Mouse (Mus musculus): ENCODE measurements at regions not wholly inside any gene's neighbourhood (a gene's known extent, or its start where the extent isn't known, plus 50 kb on each side); places are given as distances from the start of the nearest gene placed in this dataset.

DNA sequence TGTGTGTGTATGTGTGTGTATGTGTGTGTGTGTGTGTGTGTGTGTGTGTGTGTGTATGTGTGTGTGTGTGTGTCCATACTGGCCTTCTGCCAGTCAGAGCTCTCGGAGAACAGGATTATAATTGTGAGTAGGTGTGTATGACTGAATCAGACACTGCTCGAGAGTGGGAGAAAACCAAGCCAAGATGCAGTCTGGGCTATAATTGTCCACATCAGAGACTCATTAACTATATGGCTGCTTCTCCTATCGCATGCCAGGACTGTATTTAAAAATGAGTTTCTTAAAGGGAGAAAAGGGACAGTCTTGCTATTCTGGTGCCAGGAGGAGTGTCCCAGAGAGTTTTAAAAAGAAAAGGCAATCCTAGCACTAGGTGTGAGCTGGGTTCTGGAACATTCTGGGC lies 58.7 kb upstream of the Adpgk start:
- no peaks in the 10 kb centered on the region for H3K4me1 ChIP-seq (replicated peaks)
- H3K4me3 ChIP-seq: no peak overlapping the region
- H3K27ac ChIP-seq (replicated peaks): no peak overlapping the region
- no peak overlapping the region for H3K4me2 ChIP-seq
- ATAC-seq (ENCODE audit: low read depth): no peak
- 66% methylated on average over 3 of the region's 3 CpGs for WGBS
- no peaks in the 10 kb centered on the region for H3K36me3 ChIP-seq
- H3K27me3 ChIP-seq: no peaks in the 10 kb centered on the region
- no peak overlapping the region for H3K9ac ChIP-seq
- H3K9me3 ChIP-seq: no peaks in the 10 kb centered on the region

DNA sequence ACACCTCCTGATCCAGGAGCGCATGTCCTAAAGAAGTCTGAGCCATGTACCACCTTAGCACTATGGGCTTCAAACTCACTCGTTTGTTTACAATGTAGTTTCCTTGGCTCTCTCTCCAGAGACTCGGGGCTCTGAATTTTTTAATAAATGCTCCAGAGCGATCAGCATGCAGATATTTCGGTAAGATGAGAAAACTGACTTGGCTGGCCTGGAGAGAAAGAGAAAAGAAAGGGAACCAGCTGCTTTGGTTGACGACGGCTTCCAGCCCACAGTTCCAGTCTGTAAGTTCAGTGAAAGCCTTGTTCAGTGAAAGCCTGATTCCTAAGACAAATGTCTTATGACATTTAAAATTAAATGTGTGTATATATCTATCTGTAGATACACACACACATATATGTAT lies 59.4 kb upstream of the Adpgk start:
- no peaks in the 10 kb centered on the region for H3K4me1 ChIP-seq (replicated peaks)
- WGBS: 87% methylated on average over 7 of the region's 7 CpGs
- H3K9me3 ChIP-seq: no peaks in the 10 kb centered on the region
- no peak overlapping the region for H3K27ac ChIP-seq (replicated peaks)
- H3K4me2 ChIP-seq: no peak overlapping the region
- no peak overlapping the region for H3K9ac ChIP-seq
- H3K4me3 ChIP-seq: no peak overlapping the region
- H3K36me3 ChIP-seq: no peaks in the 10 kb centered on the region
- ATAC-seq (ENCODE audit: low read depth): no peak
- no peaks in the 10 kb centered on the region for H3K27me3 ChIP-seq

DNA sequence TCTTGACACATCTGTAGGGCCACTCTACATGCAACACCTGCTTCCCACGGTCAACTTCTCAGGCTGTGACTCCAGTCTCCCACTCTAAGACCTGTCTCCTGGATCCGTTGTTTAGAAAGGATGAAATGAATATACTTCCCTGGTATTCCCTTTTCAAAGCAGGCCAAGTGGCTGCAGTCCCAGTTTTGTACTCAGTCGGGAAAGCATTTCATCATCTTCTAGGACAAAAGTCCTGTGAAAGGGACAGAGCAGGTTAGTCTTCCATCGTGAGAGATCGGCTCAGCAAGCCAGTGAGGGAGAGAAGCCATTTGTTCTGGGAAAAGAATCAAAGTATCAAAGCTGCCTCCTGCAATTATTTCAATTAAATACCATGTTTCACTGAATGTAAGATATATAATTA lies 60.2 kb upstream of the Adpgk start:
- no peak overlapping the region for H3K9ac ChIP-seq
- H3K27me3 ChIP-seq: no peaks in the 10 kb centered on the region
- no peak for ATAC-seq (ENCODE audit: low read depth)
- H3K27ac ChIP-seq (replicated peaks): no peak overlapping the region
- no peak overlapping the region for H3K4me2 ChIP-seq
- H3K9me3 ChIP-seq: no peaks in the 10 kb centered on the region
- H3K36me3 ChIP-seq: no peaks in the 10 kb centered on the region
- whole genome bisulfite sequencing: 85% methylated on average over 5 of the region's 5 CpGs
- H3K4me1 ChIP-seq (replicated peaks): no peaks in the 10 kb centered on the region
- no peak overlapping the region for H3K4me3 ChIP-seq

DNA sequence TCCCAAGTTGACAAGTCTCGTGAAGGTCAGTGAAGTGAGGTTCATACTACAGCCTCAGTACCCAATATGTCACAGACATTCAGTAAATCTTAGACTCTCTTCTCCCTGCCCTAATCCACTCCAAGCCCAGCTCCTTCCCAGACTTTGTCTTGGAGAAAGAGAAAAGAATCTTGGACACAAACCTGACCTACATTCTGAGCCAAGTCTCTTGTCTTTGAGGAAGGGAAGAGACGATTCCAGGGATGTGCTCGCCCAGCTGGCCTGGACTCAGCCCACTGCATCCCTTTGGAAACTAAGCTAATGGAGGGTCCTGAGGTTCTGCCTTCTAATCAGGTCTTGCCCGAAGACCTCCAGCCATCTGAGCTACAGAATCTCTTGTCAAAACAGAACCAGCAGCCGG lies 61.2 kb upstream of the Adpgk start:
- WGBS: 89% methylated on average over 5 of the region's 5 CpGs
- Histone ChIP-seq H3K4me1 (replicated peaks) (no peaks in the 10 kb centered on the region), H3K4me2 (no peak overlapping the region), H3K27ac (replicated peaks) (no peak overlapping the region), H3K27me3 (no peaks in the 10 kb centered on the region), H3K9ac (no peak overlapping the region), H3K9me3 (no peaks in the 10 kb centered on the region), H3K36me3 (no peaks in the 10 kb centered on the region), H3K4me3 (no peak overlapping the region)
- ATAC-seq (ENCODE audit: low read depth): no peak

DNA sequence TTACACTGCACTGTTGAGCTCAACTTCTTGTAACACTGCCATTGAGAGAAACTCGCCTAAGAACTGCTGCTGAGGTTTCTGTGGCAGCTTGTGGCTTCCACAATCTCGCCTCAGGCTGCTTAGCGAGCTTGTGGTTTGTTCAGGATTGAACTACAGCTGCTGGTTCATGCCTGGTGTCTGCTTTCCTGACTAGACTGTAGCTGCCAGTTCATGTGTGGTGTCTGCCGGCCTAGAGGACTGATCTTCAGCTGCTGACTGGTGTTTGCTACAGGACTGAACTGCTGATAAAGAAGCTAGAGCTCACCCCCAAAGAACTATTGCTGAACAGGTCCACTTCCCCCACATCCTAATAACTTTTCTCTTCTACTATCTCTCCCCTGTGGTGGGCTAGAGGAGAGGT lies 63.4 kb upstream of the Adpgk start:
- no peak for ATAC-seq (ENCODE audit: low read depth)
- H3K9ac ChIP-seq: no peak overlapping the region
- 84% methylated on average over 4 of the region's 4 CpGs for WGBS

DNA sequence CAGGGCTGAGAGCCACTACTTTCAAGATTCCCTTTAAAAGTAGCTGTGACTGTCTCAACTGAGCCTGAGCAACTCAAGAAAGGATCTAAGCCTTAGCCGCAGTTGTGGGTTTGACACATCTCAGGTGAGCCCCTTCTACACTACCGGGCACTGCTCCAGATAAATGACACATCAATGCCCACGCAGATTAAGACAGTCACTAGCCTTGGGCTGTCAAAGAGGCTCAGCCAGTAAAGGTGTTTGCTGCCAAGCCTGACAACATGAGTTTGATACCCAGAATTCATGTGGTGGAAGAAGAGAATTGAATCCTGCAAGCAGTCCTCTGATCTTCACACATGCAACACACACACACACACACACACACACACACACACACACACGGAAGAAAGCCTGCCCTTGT lies 65.0 kb upstream of the Adpgk start:
- no peak overlapping the region for H3K4me3 ChIP-seq
- H3K4me1 ChIP-seq (replicated peaks): no peaks in the 10 kb centered on the region
- no peak overlapping the region for H3K27ac ChIP-seq (replicated peaks)
- no peaks in the 10 kb centered on the region for H3K27me3 ChIP-seq
- H3K9ac ChIP-seq: no peak overlapping the region
- ATAC-seq (ENCODE audit: low read depth): no peak
- WGBS: 90% methylated on average over 4 of the region's 4 CpGs
- H3K4me2 ChIP-seq: no peak overlapping the region
- H3K9me3 ChIP-seq: no peaks in the 10 kb centered on the region
- H3K36me3 ChIP-seq: no peaks in the 10 kb centered on the region

More for the DNA sequence above, 63.4 kb upstream of the Adpgk start:
- H3K4me2 ChIP-seq: no peak overlapping the region
- H3K27me3 ChIP-seq: no peaks in the 10 kb centered on the region
- H3K9me3 ChIP-seq: no peaks in the 10 kb centered on the region
- no peak overlapping the region for H3K4me3 ChIP-seq
- no peaks in the 10 kb centered on the region for H3K4me1 ChIP-seq (replicated peaks)
- no peak overlapping the region for H3K27ac ChIP-seq (replicated peaks)
- H3K36me3 ChIP-seq: no peaks in the 10 kb centered on the region

DNA sequence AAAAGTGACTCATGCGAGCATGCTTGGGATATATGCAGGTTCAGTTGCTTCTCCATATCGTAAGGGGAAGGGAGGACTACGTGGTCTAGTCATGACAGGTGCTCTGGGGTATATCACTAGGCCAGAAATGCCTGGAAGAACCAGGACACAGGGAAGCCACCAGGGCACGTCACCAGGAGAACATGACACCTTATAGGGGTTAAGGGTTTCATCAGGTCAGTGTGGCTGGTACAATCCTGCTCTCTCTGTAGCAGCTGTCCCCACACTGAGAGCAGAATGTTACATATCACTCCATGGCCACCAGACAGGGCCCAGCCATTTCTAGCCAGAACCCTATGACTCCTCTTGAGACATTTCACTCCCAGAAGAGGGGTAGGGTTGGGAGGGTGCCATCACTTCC lies 72.1 kb upstream of the Adpgk start:
- WGBS: 88% methylated on average over 4 of the region's 4 CpGs
- Histone ChIP-seq H3K4me3 (no peak overlapping the region), H3K9ac (no peak overlapping the region), H3K36me3 (no peaks in the 10 kb centered on the region), H3K27ac (replicated peaks) (no peak overlapping the region), H3K27me3 (no peaks in the 10 kb centered on the region), H3K4me1 (replicated peaks) (no peaks in the 10 kb centered on the region), H3K9me3 (no peaks in the 10 kb centered on the region), H3K4me2 (no peak overlapping the region)
- no peak for ATAC-seq (ENCODE audit: low read depth)

DNA sequence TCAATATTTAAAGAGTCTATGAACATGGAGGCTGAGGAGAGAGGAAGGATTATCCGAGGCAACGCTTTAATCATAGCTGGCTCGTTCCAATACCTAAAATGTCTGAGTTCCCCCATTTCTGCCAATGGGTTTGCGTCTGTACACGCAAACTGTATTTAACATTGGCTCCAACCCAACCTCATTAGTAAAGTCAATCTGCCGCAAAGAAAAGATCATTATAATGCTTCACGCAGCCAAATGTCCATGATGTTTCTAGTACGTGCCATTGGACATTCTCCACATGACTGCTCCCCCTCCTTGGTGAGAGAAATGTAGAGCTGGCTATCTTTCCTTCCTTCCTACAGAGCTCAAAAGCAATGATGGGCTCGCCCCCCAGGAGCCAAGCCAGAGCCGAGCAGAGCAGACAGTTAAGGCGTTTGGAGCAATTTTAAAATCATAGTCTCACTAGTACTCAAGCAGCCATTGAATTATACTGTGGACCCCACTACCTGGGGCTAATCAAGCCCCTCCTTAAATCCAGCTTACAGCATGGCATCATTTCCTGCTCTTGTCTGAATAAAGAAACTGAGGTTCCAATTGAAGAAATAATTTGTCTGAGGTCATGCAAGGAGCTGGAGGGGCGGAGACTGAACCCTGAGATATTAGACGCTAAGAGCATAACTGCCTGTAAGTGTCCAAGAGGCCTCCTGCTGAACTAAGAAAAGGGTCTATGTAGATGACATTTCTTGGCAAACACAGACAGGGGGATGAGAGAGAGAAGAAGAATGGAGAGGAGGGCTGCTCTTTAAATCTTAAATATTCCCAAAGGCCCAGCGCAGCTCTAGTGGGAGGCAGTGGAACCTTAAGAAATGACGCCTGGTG lies 88.5 kb upstream of the Adpgk start:
- no peak for ATAC-seq (ENCODE audit: low read depth)
- WGBS: 72% methylated on average over 15 of the region's 15 CpGs
- Histone ChIP-seq H3K36me3 (no peaks in the 10 kb centered on the region), H3K4me2 (no peak overlapping the region), H3K27me3 (no peaks in the 10 kb centered on the region), H3K27ac (replicated peaks) (no peak overlapping the region), H3K4me1 (replicated peaks) (peaks cover 11% of the 10 kb centered on the region), H3K4me3 (no peak overlapping the region), H3K9me3 (peaks cover 4% of the 10 kb centered on the region; the same call in 1 of the 2 replicates), H3K9ac (no peak overlapping the region)

DNA sequence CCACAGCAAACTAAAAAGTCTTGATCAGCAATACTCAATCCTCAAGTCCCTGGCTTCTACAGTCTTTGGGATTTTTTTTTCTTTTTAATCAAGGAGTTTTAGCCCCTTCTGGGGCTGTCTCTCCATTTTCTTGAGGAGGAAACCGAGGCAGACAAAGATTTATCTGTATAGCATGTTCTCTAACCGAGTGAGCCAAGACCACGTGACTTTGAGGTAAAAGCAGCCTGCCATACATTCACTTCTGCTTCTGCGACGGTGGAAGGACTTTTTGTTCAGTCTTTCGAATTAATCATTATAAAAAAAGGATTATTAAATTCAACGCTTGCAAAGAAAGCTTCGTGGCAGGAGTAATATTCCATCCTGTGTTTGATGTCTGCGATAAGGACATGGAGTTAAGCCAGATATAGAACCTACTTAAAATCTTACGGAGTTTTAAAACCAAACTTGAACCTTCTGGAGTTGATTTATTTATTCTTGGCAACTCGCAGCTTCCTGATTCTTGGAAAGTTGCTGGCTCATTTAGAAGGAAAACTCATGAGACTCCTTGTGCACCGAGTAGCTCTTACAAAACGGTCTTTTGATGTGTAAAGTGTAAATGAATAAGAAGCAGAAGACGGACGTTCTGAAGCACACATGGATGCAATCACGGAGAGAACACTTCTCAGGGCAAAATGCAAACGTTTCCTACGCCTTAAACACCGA lies 91.7 kb upstream of the Adpgk start:
- ATAC-seq (ENCODE audit: low read depth): no peak
- Histone ChIP-seq H3K4me1 (replicated peaks) (peaks cover 12% of the 10 kb centered on the region), H3K4me3 (no peak overlapping the region), H3K36me3 (no peaks in the 10 kb centered on the region), H3K27me3 (no peaks in the 10 kb centered on the region), H3K27ac (replicated peaks) (no peak overlapping the region), H3K4me2 (no peak overlapping the region), H3K9ac (no peak overlapping the region), H3K9me3 (no peaks in the 10 kb centered on the region)
- 77% methylated on average over 19 of the region's 19 CpGs for WGBS

DNA sequence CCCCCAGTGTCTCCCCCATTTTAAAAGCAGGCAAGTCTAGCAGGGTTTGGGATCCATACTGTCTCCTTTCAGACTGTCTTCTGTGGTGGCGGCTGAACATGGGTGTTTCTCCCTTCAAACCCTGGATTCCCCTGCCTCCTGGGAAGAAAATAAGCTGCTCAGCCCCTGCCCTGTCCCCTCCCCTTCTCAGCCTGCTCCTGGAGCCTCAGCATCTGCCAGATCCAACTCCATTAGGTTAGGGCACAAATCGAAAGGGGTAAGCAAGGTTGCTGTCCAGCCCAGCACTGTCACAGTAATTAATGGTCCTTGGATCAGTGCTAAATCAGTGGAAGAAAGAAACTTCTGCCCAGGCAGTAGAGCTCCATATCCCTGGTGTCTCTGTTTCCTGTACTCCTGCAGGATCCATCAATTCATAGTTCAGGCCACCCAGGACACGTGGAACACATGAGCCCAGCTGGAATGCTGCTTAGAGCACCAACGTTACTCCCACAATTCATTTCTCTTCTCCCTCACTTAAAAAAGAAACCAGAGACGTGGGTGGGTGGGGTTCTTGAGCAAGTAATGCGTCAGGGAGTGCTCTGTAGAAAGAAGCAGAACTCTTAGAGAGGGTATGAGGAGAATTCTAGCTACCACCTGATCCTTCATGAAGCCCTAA lies 93.0 kb upstream of the Adpgk start:
- H3K4me3 ChIP-seq: no peak overlapping the region
- no peak overlapping the region for H3K4me2 ChIP-seq
- H3K4me1 ChIP-seq (replicated peaks): peaks cover 12% of the 10 kb centered on the region
- WGBS: 46% methylated on average over 6 of the region's 6 CpGs
- no peaks in the 10 kb centered on the region for H3K9me3 ChIP-seq
- H3K9ac ChIP-seq: no peak overlapping the region
- H3K27me3 ChIP-seq: no peaks in the 10 kb centered on the region
- no peak for ATAC-seq (ENCODE audit: low read depth)
- H3K27ac ChIP-seq (replicated peaks): no peak overlapping the region
- no peaks in the 10 kb centered on the region for H3K36me3 ChIP-seq

DNA sequence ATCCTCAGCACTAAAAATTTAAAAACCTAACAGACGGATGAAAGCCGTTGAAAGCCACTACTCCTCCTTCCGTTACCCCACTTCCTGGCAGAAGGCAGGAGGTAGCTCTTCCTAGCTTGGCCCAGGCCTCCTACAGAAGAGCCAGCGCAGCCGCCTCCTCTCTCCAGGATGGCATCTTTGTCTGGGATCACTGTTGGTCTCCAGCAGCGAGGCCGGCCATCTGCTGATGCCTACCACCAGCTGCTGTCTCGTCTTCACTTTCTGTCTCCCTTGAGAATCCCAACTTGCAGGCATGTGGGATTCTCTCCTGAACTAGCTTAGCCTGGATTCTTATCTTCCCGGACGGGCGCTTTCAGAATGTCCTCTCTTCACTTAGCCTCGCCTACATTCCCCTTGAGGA lies 93.9 kb upstream of the Adpgk start:
- Histone ChIP-seq H3K27me3 (no peaks in the 10 kb centered on the region), H3K4me2 (no peak overlapping the region), H3K4me3 (no peak overlapping the region), H3K4me1 (replicated peaks) (peaks cover 8% of the 10 kb centered on the region), H3K9me3 (no peaks in the 10 kb centered on the region), H3K36me3 (no peaks in the 10 kb centered on the region), H3K9ac (no peak overlapping the region), H3K27ac (replicated peaks) (no peak overlapping the region)
- ATAC-seq (ENCODE audit: low read depth): no peak
- 75% methylated on average over 12 of the region's 12 CpGs for WGBS

DNA sequence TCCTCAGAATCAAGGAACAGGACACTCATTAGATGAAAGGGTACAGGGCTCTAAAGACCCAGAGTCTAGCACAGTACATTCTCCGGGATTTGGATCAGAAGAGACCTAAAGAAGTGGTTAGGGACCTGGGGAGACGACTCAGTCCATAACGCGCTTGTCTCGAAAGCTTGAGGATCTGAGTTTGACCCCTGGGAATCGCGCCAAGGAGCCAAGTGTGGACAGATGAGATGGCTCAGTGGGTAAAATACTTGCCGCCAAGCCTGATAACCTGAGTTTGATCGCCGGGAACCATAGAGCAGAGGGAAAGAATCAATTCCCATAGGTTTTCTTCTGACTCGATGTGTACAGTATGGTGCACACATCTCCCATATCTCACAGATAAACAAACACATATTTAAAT lies 97.4 kb upstream of the Adpgk start:
- WGBS: 92% methylated on average over 11 of the region's 11 CpGs
- ATAC-seq (ENCODE audit: low read depth): no peak

More for the DNA sequence above, 97.4 kb upstream of the Adpgk start:
- Histone ChIP-seq H3K9me3 (no peaks in the 10 kb centered on the region), H3K4me3 (no peak overlapping the region), H3K36me3 (no peaks in the 10 kb centered on the region), H3K9ac (no peak overlapping the region), H3K4me1 (replicated peaks) (peaks cover 18% of the 10 kb centered on the region), H3K27me3 (no peaks in the 10 kb centered on the region), H3K4me2 (no peak overlapping the region), H3K27ac (replicated peaks) (no peak overlapping the region)

Data from neural tube, embryonic 13.5 days (tissue).